Mouse (Mus musculus): ENCODE data around the gene Apoa2. TPM values are rescaled to one million over a fixed set of nuclear protein-coding genes. Genes with fewer than 3 reads are reported as not detected.

The Apoa2 gene
- total RNA-seq, 2 experiments from 2014 or later: 1.7 to 1.8 TPM

- DNase-seq: no peak
Observed at GRCm38 (mm10) chr1:171260316-171260715, 35.5 kb downstream of the Apoa2 start.

DNA sequence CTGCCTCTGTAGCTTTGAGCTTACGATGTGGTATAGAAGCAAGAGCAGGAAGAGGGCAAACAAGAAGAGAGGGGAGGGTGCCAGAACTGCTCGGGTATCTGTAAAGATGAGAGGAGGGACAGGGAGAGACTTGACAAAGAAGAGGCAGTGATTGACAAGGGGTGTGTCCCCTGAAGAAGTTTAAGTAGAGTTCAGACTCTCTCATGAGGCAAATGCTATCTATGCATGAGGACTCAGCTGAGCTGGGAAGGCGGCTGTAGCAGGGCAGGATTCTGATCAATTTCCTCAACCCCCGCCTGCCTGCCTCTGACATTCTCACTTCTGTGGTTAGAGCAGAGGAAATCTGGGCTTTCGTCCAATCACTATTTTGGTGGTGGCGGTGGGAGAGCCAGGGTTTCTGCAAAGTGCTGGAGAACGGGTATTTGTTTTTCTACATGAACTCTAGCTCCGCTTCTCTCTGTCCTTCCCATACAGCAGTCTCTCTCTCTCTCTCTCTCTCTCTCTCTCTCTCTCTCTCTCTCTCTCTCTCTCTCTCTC, 37.8 kb downstream of the Apoa2 start:
- peak; percentile 85 for DNase-seq

GRCm38 (mm10) chr1:171263185-171263611, 38.3 kb downstream of the Apoa2 start:
- DNase-seq: peak; percentile 73

GRCm38 (mm10) chr1:171263666-171264461, 39.0 kb downstream of the Apoa2 start:
- no peak for DNase-seq

DNA sequence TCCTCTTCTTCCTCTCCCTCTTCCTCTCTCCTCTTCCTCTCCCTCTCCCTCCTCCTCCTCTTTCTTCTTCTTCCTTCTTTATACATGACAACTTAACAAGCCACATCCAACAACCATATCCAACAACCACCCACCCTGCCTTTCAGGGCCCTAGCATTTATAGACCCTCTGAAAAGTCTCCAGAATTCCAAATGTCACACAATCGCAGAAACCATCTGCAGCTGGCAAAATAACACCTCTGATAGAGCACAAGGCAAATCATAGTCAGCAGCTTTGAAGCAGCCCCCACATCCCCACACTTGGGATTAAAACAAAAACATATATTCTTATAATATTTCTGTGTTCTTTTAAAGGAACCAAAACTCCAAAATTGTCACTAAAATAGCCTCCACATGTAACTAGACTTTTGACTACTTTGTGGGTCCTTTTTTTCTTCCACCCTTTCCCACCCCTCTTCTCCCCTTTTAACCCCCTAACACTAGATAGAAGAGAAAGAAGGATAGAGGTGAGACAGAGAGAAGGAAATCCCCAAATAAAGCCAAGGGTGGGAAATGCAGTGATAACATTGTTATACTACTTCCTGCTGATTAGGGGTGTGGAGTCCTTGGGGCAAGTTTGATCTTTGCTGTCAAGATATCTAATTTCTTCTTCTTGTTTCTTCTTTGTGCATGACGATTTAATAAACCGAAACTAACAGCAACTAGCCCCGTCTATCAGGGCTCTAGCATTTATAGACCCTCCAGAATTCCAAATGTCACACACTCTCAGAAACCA, 41.3 kb downstream of the Apoa2 start:
- no peak for DNase-seq

DNA sequence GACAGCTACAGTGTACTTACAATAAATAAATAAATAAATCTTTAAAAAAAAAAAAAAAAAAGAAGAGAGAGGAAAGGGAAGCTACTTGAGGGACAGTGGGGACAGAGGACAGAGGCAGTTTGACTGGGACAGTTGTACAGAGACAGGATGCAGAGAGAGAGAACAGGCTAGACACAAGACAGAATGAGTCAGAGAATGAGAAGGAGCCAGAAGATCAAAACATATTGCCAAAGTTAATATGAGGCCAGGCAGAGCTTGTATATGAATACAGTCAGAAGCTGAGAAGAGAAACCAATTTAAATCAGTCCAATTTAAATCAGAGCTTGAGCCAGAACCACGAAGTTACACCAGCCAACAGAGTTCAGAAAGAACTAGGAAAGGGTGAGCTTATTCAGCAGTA, 43.5 kb downstream of the Apoa2 start:
- DNase-seq: no peak

DNA sequence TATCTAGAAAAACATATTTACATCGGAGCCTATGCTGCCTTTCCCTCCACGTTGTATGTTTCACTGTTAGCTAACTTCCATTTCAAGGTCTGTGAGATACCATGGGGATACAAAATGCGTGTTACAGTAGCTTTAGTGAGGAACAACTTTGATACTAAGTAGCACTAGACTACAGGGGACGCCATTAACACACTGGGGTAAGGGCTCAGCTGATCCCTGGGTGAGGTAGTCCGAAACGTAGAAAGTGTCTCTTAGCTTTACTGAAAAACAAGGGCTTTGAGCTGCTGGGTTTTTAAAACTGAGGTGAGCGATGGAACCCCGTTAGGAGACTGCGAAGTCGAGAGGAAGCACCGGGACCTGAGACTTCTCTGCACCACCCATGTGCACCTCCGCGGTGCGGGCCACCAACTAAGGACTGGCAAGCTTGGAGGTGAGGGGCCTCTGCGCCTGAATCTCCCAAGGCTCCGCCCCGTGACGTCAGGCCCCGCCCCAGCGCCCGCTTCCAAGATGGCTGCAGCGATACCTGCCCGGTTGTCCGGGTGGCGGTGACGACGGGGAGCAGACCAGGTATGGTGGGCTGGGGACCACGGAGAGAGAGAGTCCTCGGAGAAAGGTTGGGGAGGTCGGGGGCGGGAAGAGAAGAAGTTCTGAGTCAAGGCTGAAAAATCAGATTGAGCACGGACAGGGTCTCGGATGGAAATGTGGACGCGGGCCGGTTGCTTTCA, 45.2 kb downstream of the Apoa2 start, which contains the start of gene B4galt3:
Gene B4galt3, plus strand, starts transcription at position 481 of the 725 bp plus-strand sequence.
- peak; percentile 98 for DNase-seq

- no peak for DNase-seq
Observed at GRCm38 (mm10) chr1:171270573-171270900, 45.7 kb downstream of the Apoa2 start.

GRCm38 (mm10) chr1:171271196-171271595, 46.3 kb downstream of the Apoa2 start:
- no peak for DNase-seq

GRCm38 (mm10) chr1:171271622-171272021, 46.8 kb downstream of the Apoa2 start:
- no peak for DNase-seq

DNA sequence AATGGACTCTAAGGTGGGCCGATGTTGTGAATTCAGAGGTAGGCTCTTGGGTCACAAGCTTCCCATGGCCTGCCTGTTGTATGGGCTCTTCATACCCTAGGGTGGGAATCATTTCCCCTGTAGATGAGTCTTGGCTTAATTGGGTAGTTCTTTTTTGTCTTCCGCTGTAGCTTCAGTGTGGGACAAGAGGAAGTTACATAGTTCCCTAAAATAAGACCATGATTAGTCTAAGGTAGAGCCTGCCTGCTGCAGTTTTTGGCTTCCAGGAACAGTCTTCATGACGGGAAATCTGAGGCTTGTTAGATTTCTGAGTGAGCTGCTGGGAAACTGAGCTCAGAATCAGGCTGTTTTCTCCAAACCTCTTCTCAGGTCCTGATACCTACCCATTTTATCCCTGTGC, 47.2 kb downstream of the Apoa2 start:
- no peak for DNase-seq

DNA sequence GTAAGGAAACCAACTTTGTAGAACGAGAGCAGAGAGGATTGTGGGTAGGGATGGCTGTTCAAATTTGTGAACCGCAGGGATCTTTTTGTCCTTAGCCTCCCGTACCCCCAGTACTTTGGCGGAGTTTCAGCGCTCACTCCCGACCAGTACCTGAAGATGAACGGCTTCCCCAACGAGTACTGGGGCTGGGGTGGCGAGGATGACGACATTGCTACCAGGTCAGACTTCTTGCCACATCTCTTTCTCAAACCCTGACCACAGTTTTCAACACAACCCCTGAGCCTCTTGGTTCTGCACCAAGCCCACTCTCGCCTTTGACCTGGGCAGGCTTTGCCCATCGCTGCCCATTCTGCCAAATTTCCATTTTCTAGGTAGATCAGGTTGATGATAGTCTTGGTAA, 49.3 kb downstream of the Apoa2 start:
- no peak for DNase-seq

DNA sequence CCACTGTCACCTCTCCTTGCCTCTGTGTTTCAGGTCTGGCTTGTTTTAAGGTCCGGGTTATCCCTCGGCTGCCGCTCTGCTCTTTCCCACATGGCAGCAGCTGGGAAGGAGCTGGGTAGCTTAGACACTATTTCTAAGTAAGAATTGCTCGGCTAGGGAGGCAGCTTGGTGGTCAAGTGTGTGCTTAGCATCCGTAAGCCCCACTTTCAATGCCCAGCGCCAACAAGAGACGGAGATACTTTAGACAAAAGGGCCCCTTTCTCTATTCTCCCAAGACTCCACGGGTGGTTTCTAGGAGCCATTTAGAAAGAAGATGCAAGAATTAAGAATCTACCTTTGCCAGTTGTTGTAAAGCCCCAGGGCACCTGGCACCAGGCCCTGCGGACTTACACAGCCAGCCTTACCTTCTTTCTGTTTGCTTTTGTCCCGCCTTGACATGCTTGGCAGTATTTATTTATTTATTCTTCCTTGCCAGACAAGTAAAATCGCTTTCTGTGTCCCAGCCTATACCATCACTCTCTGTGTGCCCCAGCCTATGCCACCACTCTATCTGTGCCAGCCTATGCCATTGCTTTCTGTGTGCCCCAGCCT, 50.4 kb downstream of the Apoa2 start:
- no peak for DNase-seq

Other genes starting within 250 kb of the Apoa2 start
- gene Fcgr2b, start 248.5 kb upstream of the Apoa2 start, total RNA-seq (2021): 1 to 10 TPM; 1.3 TPM
- gene Fcgr4, start 206.1 kb upstream of the Apoa2 start, total RNA-seq (2021): under 1 TPM; 0.36 to 0.56 TPM
- gene Fcgr3, start 160.1 kb upstream of the Apoa2 start, total RNA-seq (2021): 1 to 10 TPM; 4.2 to 4.6 TPM
- gene Cfap126, start 111.1 kb upstream of the Apoa2 start, total RNA-seq (2021): 1 to 10 TPM in 1 of 2 experiments, under 1 TPM in 1; 0.64 to 1.5 TPM
- 100 to 1,000 TPM; 847 to 901 TPM for gene Sdhc, start 74.5 kb upstream of the Apoa2 start, total RNA-seq (2021)
- gene Mpz, start 74.3 kb upstream of the Apoa2 start, total RNA-seq (2021): 10 to 100 TPM in 1 of 2 experiments, 1 to 10 TPM in 1; 9.3 to 34.8 TPM
- gene Pcp4l1, start 28.8 kb upstream of the Apoa2 start, total RNA-seq (2021): 100 to 1,000 TPM; 109 to 138 TPM
- not detected for gene Nr1i3, start 11.1 kb upstream of the Apoa2 start, total RNA-seq (2021)
- 10 to 100 TPM; 79.9 to 85.2 TPM for gene Tomm40l, start 2.5 kb upstream of the Apoa2 start, total RNA-seq (2021)
- gene Fcer1g, start 9.3 kb downstream of the Apoa2 start, total RNA-seq (2021): 10 to 100 TPM in 1 of 2 experiments, 1 to 10 TPM in 1; 8.7 to 10.1 TPM
- 1 to 10 TPM; 8.2 to 8.7 TPM for gene Adamts4, start 25.4 kb downstream of the Apoa2 start, total RNA-seq (2021)
- 100 to 1,000 TPM; 862 to 916 TPM for gene Ndufs2, start 26.3 kb downstream of the Apoa2 start, total RNA-seq (2021)
- gene B4galt3, start 45.3 kb downstream of the Apoa2 start, total RNA-seq (2021): 10 to 100 TPM; 26.7 to 29.9 TPM
- 10 to 100 TPM; 22.3 to 23.4 TPM for gene Ppox, start 56.1 kb downstream of the Apoa2 start, total RNA-seq (2021)
- 10 to 100 TPM; 23.2 to 23.7 TPM for gene Usp21, start 62.9 kb downstream of the Apoa2 start, total RNA-seq (2021)
- gene Ufc1, start 70.0 kb downstream of the Apoa2 start, total RNA-seq (2021): 100 to 1,000 TPM; 102 to 108 TPM
- gene Dedd, start 104.1 kb downstream of the Apoa2 start, total RNA-seq (2021): 10 to 100 TPM; 28.5 to 29.8 TPM
- gene Nit1, start 120.6 kb downstream of the Apoa2 start, total RNA-seq (2021): 10 to 100 TPM; 17.9 to 20.3 TPM
- gene Pfdn2, start 120.6 kb downstream of the Apoa2 start, total RNA-seq (2021): 10 to 100 TPM; 76.2 to 80.2 TPM
- gene Klhdc9, start 135.7 kb downstream of the Apoa2 start, total RNA-seq (2021): under 1 TPM; 0.50 TPM
- under 1 TPM; 0.07 TPM for gene Nectin4, start 145.0 kb downstream of the Apoa2 start, total RNA-seq (2021)
- 1 to 10 TPM in 1 of 2 experiments, under 1 TPM in 1; 0.90 to 1.5 TPM for gene Arhgap30, start 163.9 kb downstream of the Apoa2 start, total RNA-seq (2021)
- gene Usf1, start 186.3 kb downstream of the Apoa2 start, total RNA-seq (2021): 10 to 100 TPM; 53.4 to 54.3 TPM
- 1 to 10 TPM; 1.1 to 1.7 TPM for gene Tstd1, start 193.8 kb downstream of the Apoa2 start, total RNA-seq (2021)
- 10 to 100 TPM; 57.1 to 58.1 TPM for gene F11r, start 212.5 kb downstream of the Apoa2 start, total RNA-seq (2021)

Measured in heart, postnatal 4 days (tissue).